Mouse (Mus musculus) liver, embryonic 12.5 days (tissue): Measurements from ENCODE around the gene Tspan9. TPM values are rescaled to one million over a fixed set of nuclear protein-coding genes. Genes with fewer than 3 reads are reported as not detected.

Source experiments
- ATAC-seq: fragments of 200-750 bp; cut with Nextera tagmentation; 2 replicates; pipeline ENCODE4 v1.8.0; 2017; ENCODE audit warnings: moderate number of reproducible peaks, mild to moderate bottlenecking, moderate library complexity
- H3K27ac ChIP-seq: fragments of 300-500 bp; sonication (generic); 2 replicates; pipeline ENCODE4 v1.5.1; 2016; ENCODE audit warnings: mild to moderate bottlenecking
- H3K27me3 ChIP-seq: fragments of 300-500 bp; sonication (generic); replicated peaks from 2 replicates; pipeline ENCODE4 v1.6.1; 2016; ENCODE audit warnings: mild to moderate bottlenecking, moderate library complexity
- H3K36me3 ChIP-seq: fragments of 300-500 bp; sonication (generic); 2 replicates; pipeline ENCODE4 v1.6.1; 2016; ENCODE audit warnings: mild to moderate bottlenecking, moderate library complexity
- H3K4me1 ChIP-seq: fragments of 300-500 bp; sonication (generic); 2 replicates; pipeline ENCODE4 v1.6.1; 2016
- H3K4me2 ChIP-seq: fragments of 300-500 bp; sonication (generic); 2 replicates; pipeline ENCODE4 v1.6.1; 2016; ENCODE audit warnings: mild to moderate bottlenecking, moderate library complexity
- H3K4me3 ChIP-seq: fragments of 300-500 bp; sonication (generic); 2 replicates; pipeline ENCODE4 v1.5.1; 2016; ENCODE audit warnings: mild to moderate bottlenecking, moderate library complexity
- H3K9ac ChIP-seq: fragments of 300-500 bp; sonication (generic); 2 replicates; pipeline ENCODE4 v1.6.1; 2016; ENCODE audit warnings: mild to moderate bottlenecking, moderate library complexity
- H3K9me3 ChIP-seq: fragments of 300-500 bp; sonication (generic); replicated peaks from 2 replicates; pipeline ENCODE4 v1.6.1; 2016; ENCODE audit warnings: mild to moderate bottlenecking, moderate library complexity
- WGBS: fragments of 180-500 bp; shearing (Covaris S2); methylation state at CpG from one replicate; pipeline ENCODE4 v1.1.7; 2016; ENCODE audit not compliant: insufficient replicate concordance; 5-methylcytosine and 5-hydroxymethylcytosine counted together
- polyA plus RNA-seq: library from polyadenylated mRNA; unstranded; fragments of >200 nt; fragmentation: Nextera tagmentation; extraction: Ambion mirVana; gene quantifications from 2 replicates; pipeline ENCODE4 v1.2.1, GENCODE M21; 2016

The Tspan9 gene
- polyA plus RNA-seq, 1 experiment from 2014 or later = 26.4 TPM

GRCm38 (mm10) chr6:127979831-127980230, 163.6 kb downstream of the Tspan9 start:
- no peak overlapping the region for H3K27ac ChIP-seq
- H3K4me3 ChIP-seq = no peak overlapping the region
- H3K9ac ChIP-seq = no peak overlapping the region
- no peaks in the 10 kb centered on the region for H3K9me3 ChIP-seq
- no peaks in the 10 kb centered on the region for H3K4me1 ChIP-seq
- H3K27me3 ChIP-seq = no peaks in the 10 kb centered on the region
- no peak overlapping the region for H3K4me2 ChIP-seq
- 86% methylated on average over 5 of the region's 5 CpGs for WGBS
- ATAC-seq = no peak
- H3K36me3 ChIP-seq = no peaks in the 10 kb centered on the region

- Histone ChIP-seq H3K4me1 (no peaks in the 10 kb centered on the region), H3K4me2 (no peak overlapping the region), H3K9ac (no peak overlapping the region), H3K36me3 (no peaks in the 10 kb centered on the region), H3K27ac (no peak overlapping the region), H3K27me3 (no peaks in the 10 kb centered on the region), H3K9me3 (no peaks in the 10 kb centered on the region), H3K4me3 (no peak overlapping the region)
- no peak for ATAC-seq
- WGBS = 77% methylated on average over 20 of the region's 20 CpGs
Observed at GRCm38 (mm10) chr6:127978941-127979340, 164.5 kb downstream of the Tspan9 start.

GRCm38 (mm10) chr6:127976695-127977094, 166.7 kb downstream of the Tspan9 start:
- Histone ChIP-seq H3K27ac (no peak overlapping the region), H3K36me3 (no peaks in the 10 kb centered on the region), H3K9ac (no peak overlapping the region), H3K9me3 (no peaks in the 10 kb centered on the region), H3K4me1 (no peaks in the 10 kb centered on the region), H3K4me3 (no peak overlapping the region), H3K27me3 (no peaks in the 10 kb centered on the region), H3K4me2 (no peak overlapping the region)
- no peak for ATAC-seq
- WGBS = 59% methylated on average over 6 of the region's 6 CpGs

- Histone ChIP-seq H3K9me3 (no peaks in the 10 kb centered on the region), H3K9ac (no peak overlapping the region), H3K27ac (no peak overlapping the region), H3K27me3 (no peaks in the 10 kb centered on the region), H3K36me3 (no peaks in the 10 kb centered on the region), H3K4me3 (no peak overlapping the region), H3K4me1 (no peaks in the 10 kb centered on the region), H3K4me2 (no peak overlapping the region)
- WGBS = 66% methylated on average over 9 of the region's 9 CpGs
- no peak for ATAC-seq
Observed at GRCm38 (mm10) chr6:127974000-127974399, 169.4 kb downstream of the Tspan9 start.

GRCm38 (mm10) chr6:127973553-127973952, 169.8 kb downstream of the Tspan9 start:
- H3K27ac ChIP-seq = no peak overlapping the region
- 65% methylated on average over 6 of the region's 6 CpGs for WGBS

GRCm38 (mm10) chr6:127971931-127972330, 171.5 kb downstream of the Tspan9 start:
- Histone ChIP-seq H3K9me3 (no peaks in the 10 kb centered on the region), H3K9ac (no peak overlapping the region), H3K36me3 (no peaks in the 10 kb centered on the region), H3K27me3 (no peaks in the 10 kb centered on the region), H3K4me3 (no peak overlapping the region), H3K4me2 (no peak overlapping the region), H3K4me1 (no peaks in the 10 kb centered on the region), H3K27ac (no peak overlapping the region)
- 62% methylated on average over 5 of the region's 5 CpGs for WGBS
- ATAC-seq = no peak

More at GRCm38 (mm10) chr6:127973553-127973952, 169.8 kb downstream of the Tspan9 start:
- H3K9me3 ChIP-seq = no peaks in the 10 kb centered on the region
- no peaks in the 10 kb centered on the region for H3K36me3 ChIP-seq
- no peak for ATAC-seq
- H3K9ac ChIP-seq = no peak overlapping the region
- no peaks in the 10 kb centered on the region for H3K27me3 ChIP-seq
- no peak overlapping the region for H3K4me3 ChIP-seq
- no peak overlapping the region for H3K4me2 ChIP-seq
- no peaks in the 10 kb centered on the region for H3K4me1 ChIP-seq

GRCm38 (mm10) chr6:127970848-127971247, 172.5 kb downstream of the Tspan9 start:
- Histone ChIP-seq H3K27me3 (no peaks in the 10 kb centered on the region), H3K36me3 (0 out of 2 replicates have a peak, but pooled peaks cover 3% of the 10 kb centered on the region), H3K4me1 (no peaks in the 10 kb centered on the region), H3K4me2 (no peak overlapping the region), H3K9ac (no peak overlapping the region), H3K4me3 (no peak overlapping the region), H3K9me3 (no peaks in the 10 kb centered on the region), H3K27ac (no peak overlapping the region)
- no peak for ATAC-seq
- WGBS = 49% methylated on average over 5 of the region's 5 CpGs

- WGBS = 6% methylated on average over 7 of the region's 7 CpGs
- Histone ChIP-seq H3K4me2 (no peak overlapping the region), H3K36me3 (0 out of 2 replicates have a peak, but pooled peaks cover 7% of the 10 kb centered on the region), H3K9me3 (no peaks in the 10 kb centered on the region), H3K27ac (no peak overlapping the region), H3K27me3 (no peaks in the 10 kb centered on the region), H3K9ac (no peak overlapping the region), H3K4me3 (no peak overlapping the region), H3K4me1 (no peaks in the 10 kb centered on the region)
- no peak for ATAC-seq
Observed at GRCm38 (mm10) chr6:127970120-127970519, 173.3 kb downstream of the Tspan9 start.

GRCm38 (mm10) chr6:127969709-127970108, 173.7 kb downstream of the Tspan9 start:
- 26% methylated on average over 7 of the region's 7 CpGs for WGBS
- no peak overlapping the region for H3K9ac ChIP-seq
- H3K9me3 ChIP-seq = no peaks in the 10 kb centered on the region
- no peak overlapping the region for H3K27ac ChIP-seq
- H3K36me3 ChIP-seq = 0 out of 2 replicates have a peak, but pooled peaks cover 11% of the 10 kb centered on the region
- H3K4me2 ChIP-seq = no peak overlapping the region
- no peaks in the 10 kb centered on the region for H3K4me1 ChIP-seq
- no peaks in the 10 kb centered on the region for H3K27me3 ChIP-seq
- no peak for ATAC-seq
- H3K4me3 ChIP-seq = no peak overlapping the region

GRCm38 (mm10) chr6:127965497-127965896, 177.9 kb downstream of the Tspan9 start:
- H3K4me1 ChIP-seq = no peaks in the 10 kb centered on the region
- no peak overlapping the region for H3K9ac ChIP-seq
- no peaks in the 10 kb centered on the region for H3K27me3 ChIP-seq
- no peak overlapping the region for H3K4me3 ChIP-seq
- no peaks in the 10 kb centered on the region for H3K9me3 ChIP-seq
- H3K36me3 ChIP-seq = peaks cover 25% of the 10 kb centered on the region; the same call in 1 of the 2 replicates
- H3K4me2 ChIP-seq = no peak overlapping the region
- 57% methylated on average over 8 of the region's 8 CpGs for WGBS
- no peak for ATAC-seq
- no peak overlapping the region for H3K27ac ChIP-seq

- H3K4me3 ChIP-seq = no peak overlapping the region
- no peak for ATAC-seq
- no peak overlapping the region for H3K9ac ChIP-seq
- no peak overlapping the region for H3K27ac ChIP-seq
- H3K27me3 ChIP-seq = no peaks in the 10 kb centered on the region
- no peak overlapping the region for H3K4me2 ChIP-seq
- no peaks in the 10 kb centered on the region for H3K9me3 ChIP-seq
- 83% methylated on average over 1 of the region's 1 CpGs for WGBS
- H3K36me3 ChIP-seq = peaks cover 19% of the 10 kb centered on the region; the same call in 1 of the 2 replicates
- H3K4me1 ChIP-seq = no peaks in the 10 kb centered on the region
Observed at GRCm38 (mm10) chr6:127960203-127960602, 183.2 kb downstream of the Tspan9 start.

GRCm38 (mm10) chr6:127956172-127956571, 187.2 kb downstream of the Tspan9 start:
- WGBS = 53% methylated on average over 5 of the region's 5 CpGs
- H3K4me3 ChIP-seq = no peak overlapping the region
- no peak overlapping the region for H3K9ac ChIP-seq
- H3K4me1 ChIP-seq = no peaks in the 10 kb centered on the region
- H3K4me2 ChIP-seq = no peak overlapping the region
- no peak overlapping the region for H3K27ac ChIP-seq
- H3K9me3 ChIP-seq = no peaks in the 10 kb centered on the region
- H3K27me3 ChIP-seq = no peaks in the 10 kb centered on the region
- no peaks in the 10 kb centered on the region for H3K36me3 ChIP-seq
- ATAC-seq = no peak

- Histone ChIP-seq H3K4me3 (no peak overlapping the region), H3K36me3 (no peaks in the 10 kb centered on the region), H3K9me3 (no peaks in the 10 kb centered on the region), H3K27ac (no peak overlapping the region), H3K4me1 (no peaks in the 10 kb centered on the region), H3K27me3 (no peaks in the 10 kb centered on the region), H3K9ac (no peak overlapping the region), H3K4me2 (no peak overlapping the region)
- ATAC-seq = no peak
- 57% methylated on average over 4 of the region's 4 CpGs for WGBS
Observed at GRCm38 (mm10) chr6:127953071-127953470, 190.3 kb downstream of the Tspan9 start.
